ENCODE assay signal across 8 mouse cellular contexts in genomic region chr16:17561128-17561750, GRCm38 (mm10). TPM values are rescaled to one million over a fixed set of nuclear protein-coding genes. Genes with fewer than 3 reads are reported as not detected.
DNase-seq lines count a peak whose midpoint lies in the region; ATAC-seq lines count a peak whose summit lies in the region.
"Had no signal": no experiment of that assay in that cellular context is flagged by ENCODE, and none has a peak within 500 bp of the region (broad histone marks: within the 10 kb centered on the region; RNA-seq: fewer than 3 reads in every experiment).

Lrrc74b (minus strand) TSS chr16:17561247.

- peak; percentile 59 for DNase-seq in adrenal gland, adult 2 months
- peak; percentile 86 for DNase-seq in embryo, embryonic 9.5 days (ENCODE audit: extremely low spot score)
- peak; percentile 37 for DNase-seq in heart, adult 8-10 months (ENCODE audit: low spot score)
- peak; percentile 27 for DNase-seq in kidney, adult 18-20 months
- DNase-seq in retina, postnatal 1 day: peak; percentile 90
- DNase-seq in cerebellum, adult 8-10 months: no peak

- ATAC-seq in lung, embryonic 15.5 days (ENCODE audit: borderline replicate concordance, extremely low read depth, low FRiP score, low TSS enrichment): peak; percentile 85

- peak within 1 kb of the TSS; percentile 24; the same call in 1 of the 2 replicates for H3K9ac ChIP-seq in lung, embryonic 15.5 days

- no peaks in the 10 kb centered on the region for H3K9me3 ChIP-seq in lung, embryonic 15.5 days

- no peaks in the 10 kb centered on the region; the same call in 1 of the 2 replicates for H3K27me3 ChIP-seq in lung, embryonic 15.5 days

- WGBS in lung, embryonic 15.5 days: 2% methylated on average over 22 of the region's 22 CpGs

- H3K4me2 ChIP-seq in lung, embryonic 15.5 days: peak within 1 kb of the TSS; percentile 51

- peaks cover 40% of the 10 kb centered on the region for H3K4me1 ChIP-seq in lung, embryonic 15.5 days

- H3K4me3 ChIP-seq in lung, embryonic 15.5 days: peak within 1 kb of the TSS; percentile 30
- H3K4me3 ChIP-seq: erythroblast, embryonic 14.5 days had no signal

- H3K36me3 ChIP-seq in lung, embryonic 15.5 days: no peaks in the 10 kb centered on the region

- H3K27ac ChIP-seq in lung, embryonic 15.5 days: peak within 1 kb of the TSS; percentile 85

RNA-seq across cellular contexts. Expression of gene Lrrc74b, which starts in this region (rescaled TPM):
- total RNA-seq in adrenal gland, adult 2 months (2021): not detected
- polyA plus RNA-seq in adrenal gland, adult 2 months (2012; rRNA removed): not detected in 2 replicates
- not detected for total RNA-seq in heart, adult 8-10 months (2022)
- 1.3 and 1.8 TPM in 2 replicates for polyA plus RNA-seq in lung, embryonic 15.5 days (2015; fragmentation: Nextera tagmentation; extraction: Ambion mirVana)

Comparison
In these comparisons a context has a peak if more than half of its experiments do, and no peak if none do; other contexts are left out.
1. Peak in DNase-seq in adrenal gland, adult 2 months; RNA of the gene not detected or under 1 TPM.
2. Peak in DNase-seq in heart, adult 8-10 months; RNA of the gene not detected or under 1 TPM.